Mouse (Mus musculus) G1E (cell line): ENCODE measurements around the gene Clca4b. TPM values are rescaled to one million over a fixed set of nuclear protein-coding genes. Genes with fewer than 3 reads are reported as not detected.
"Not testable (repeated sequence)": the region's sequence is repeated elsewhere in the genome, so short reads cannot be mapped to it uniquely, and the experiment has no call there.

Experiments used
- ATAC-seq: 2 replicates; pipeline ENCODE4 v1.8.0; 2016; ENCODE audit warnings: mild to moderate bottlenecking; ENCODE audit not compliant: insufficient number of reproducible peaks, poor library complexity, low FRiP score, severe bottlenecking; ENCODE audit errors: extremely low read depth
- DNase-seq: peaks from one replicate; pipeline ENCODE4 v3.0.0; 2012; ENCODE audit warnings: low spot score
- H3K27me3 ChIP-seq: 2 replicates; pipeline ENCODE4 v1.6.1; 2012; ENCODE audit warnings: mild to moderate bottlenecking, low read length, inconsistent platforms; ENCODE audit not compliant: insufficient read depth
- H3K36me3 ChIP-seq: replicated peaks from 2 replicates; pipeline ENCODE3; 2012; ENCODE audit warnings: mild to moderate bottlenecking, inconsistent platforms
- H3K4me1 ChIP-seq: 2 replicates; pipeline ENCODE4 v1.6.1; 2012; ENCODE audit warnings: low read depth, low read length, inconsistent platforms, mixed read lengths; ENCODE audit not compliant: insufficient read depth
- H3K4me3 ChIP-seq: 2 replicates; pipeline ENCODE4 v1.5.1; 2012; ENCODE audit warnings: low read depth, mild to moderate bottlenecking, inconsistent platforms, low read length, moderate library complexity, mixed read lengths
- H3K9me3 ChIP-seq: replicated peaks from 2 replicates; pipeline ENCODE4 v1.6.1; 2012; ENCODE audit warnings: inconsistent platforms
- CTCF ChIP-seq: IDR thresholded peaks from 2 replicates; pipeline ENCODE4 v1.5.1; 2012; ENCODE audit warnings: low read depth, low read length, inconsistent platforms, mixed read lengths
- GATA1 ChIP-seq: IDR thresholded peaks from 2 replicates; pipeline ENCODE4 v1.6.1; 2012; ENCODE audit warnings: borderline replicate concordance, low read length, inconsistent platforms, mixed read lengths
- GATA2 ChIP-seq: IDR thresholded peaks from 2 replicates; pipeline ENCODE4 v1.6.1; 2012; ENCODE audit warnings: low read depth, low read length, inconsistent platforms, borderline replicate concordance
- POLR2AphosphoS5 ChIP-seq: IDR thresholded peaks from 2 replicates; pipeline ENCODE4 v1.6.1; 2012; ENCODE audit warnings: low read depth, low read length, inconsistent platforms; ENCODE audit not compliant: insufficient replicate concordance
- TAL1 ChIP-seq: conservative IDR thresholded peaks from 2 replicates; pipeline ENCODE4 v1.6.1; 2012; ENCODE audit warnings: low read depth, low read length, inconsistent platforms, mixed read lengths
- polyA plus RNA-seq: library from polyadenylated mRNA; stranded (reverse); fragments of >175 nt; gene quantifications from 2 replicates; pipeline ENCODE4 v1.2.3, GENCODE M21; 2012
- total RNA-seq, 2 experiments: library from RNA; stranded (forward) in 1 of 2; stranded (reverse) in 1 of 2; fragments of 200-1000 nt in 1 of 2; fragments of >200 nt in 1 of 2; fragmentation: Nextera tagmentation in 1 of 2; gene quantifications; 2 replicates each; pipeline ENCODE4 v1.2.3; 2014 to 2017

The Clca4b gene
- total and polyA plus RNA-seq, 3 experiments: not detected

- Histone ChIP-seq H3K36me3 (no peaks in the 10 kb centered on the region), H3K9me3 (no peaks in the 10 kb centered on the region), H3K4me3 (no peak overlapping the region), H3K4me1 (no peaks in the 10 kb centered on the region), H3K27me3 (no peaks in the 10 kb centered on the region)
- DNase-seq (no peak), ATAC-seq (no peak)
- no peak for TF ChIP-seq POLR2AphosphoS5
- no peak for TF ChIP-seq TAL1
These were observed 35.2 kb downstream of the Clca4b start for GRCm38 (mm10) chr3:144897042-144897678.

- ATAC-seq: no peak
These were observed 42.0 kb downstream of the Clca4b start for GRCm38 (mm10) chr3:144890246-144890758.

GRCm38 (mm10) chr3:144886957-144887356, 45.4 kb downstream of the Clca4b start:
- no peaks in the 10 kb centered on the region for H3K4me1 ChIP-seq
- DNase-seq: no peak
- H3K9me3 ChIP-seq: no peaks in the 10 kb centered on the region
- no peak for TF ChIP-seq CTCF
- no peak for TF ChIP-seq TAL1
- TF ChIP-seq GATA1: no peak
- TF ChIP-seq GATA2: no peak
- no peak for TF ChIP-seq POLR2AphosphoS5
- no peaks in the 10 kb centered on the region for H3K27me3 ChIP-seq
- H3K4me3 ChIP-seq: no peak overlapping the region
- H3K36me3 ChIP-seq: no peaks in the 10 kb centered on the region
- ATAC-seq: no peak

More at GRCm38 (mm10) chr3:144890246-144890758, 42.0 kb downstream of the Clca4b start:
- Histone ChIP-seq H3K9me3 (no peaks in the 10 kb centered on the region), H3K4me1 (no peaks in the 10 kb centered on the region), H3K27me3 (no peaks in the 10 kb centered on the region), H3K36me3 (no peaks in the 10 kb centered on the region), H3K4me3 (no peak overlapping the region)
- TF ChIP-seq GATA2: no peak
- TF ChIP-seq TAL1: no peak
- TF ChIP-seq CTCF: no peak
- TF ChIP-seq GATA1: no peak
- no peak for TF ChIP-seq POLR2AphosphoS5
- DNase-seq: no peak

- not testable (repeated sequence) for ATAC-seq, H3K4me3 ChIP-seq, H3K9me3 ChIP-seq, H3K36me3 ChIP-seq, H3K27me3 ChIP-seq, DNase-seq, H3K4me1 ChIP-seq
These were observed 60.3 kb downstream of the Clca4b start for GRCm38 (mm10) chr3:144872012-144872411.

Other genes with a start within 250 kb of the Clca4b start
- 337 and 350 TPM in 2 replicates for gene Sh3glb1, start 212.2 kb downstream of the Clca4b start, total RNA-seq (2014; fragmentation: Nextera tagmentation)
- 73.7 and 79.8 TPM in 2 replicates for gene Sh3glb1, start 212.2 kb downstream of the Clca4b start, total RNA-seq (2017)
- gene Sh3glb1, start 212.2 kb downstream of the Clca4b start, polyA plus RNA-seq: 42.4 and 51.0 TPM in 2 replicates
- gene Clca3a1, start 171.6 kb downstream of the Clca4b start, total RNA-seq (2014; fragmentation: Nextera tagmentation): 61.1 and 62.3 TPM in 2 replicates
- gene Clca3a1, start 171.6 kb downstream of the Clca4b start, total RNA-seq (2017): 19.8 and 21.0 TPM in 2 replicates
- 1.2 and 1.8 TPM in 2 replicates for gene Clca3a1, start 171.6 kb downstream of the Clca4b start, polyA plus RNA-seq
- gene Clca3a2, start 113.0 kb downstream of the Clca4b start, total RNA-seq (2014; fragmentation: Nextera tagmentation): 1.7 TPM in 1 of 2 replicates, not detected in the other
- gene Clca3a2, start 113.0 kb downstream of the Clca4b start, total RNA-seq (2017): 0.05 and 0.41 TPM in 2 replicates
- gene Clca3a2, start 113.0 kb downstream of the Clca4b start, polyA plus RNA-seq: not detected in 2 replicates
- not detected in 2 replicates for gene Clca3b, start 83.2 kb downstream of the Clca4b start, total RNA-seq (2014; fragmentation: Nextera tagmentation)
- gene Clca3b, start 83.2 kb downstream of the Clca4b start, total RNA-seq (2017): 0.05 TPM in 1 of 2 replicates, not detected in the other
- gene Clca3b, start 83.2 kb downstream of the Clca4b start, polyA plus RNA-seq: not detected in 2 replicates
- not detected in 2 replicates for gene Clca4a, start 42.5 kb upstream of the Clca4b start, total RNA-seq (2014; fragmentation: Nextera tagmentation)
- gene Clca4a, start 42.5 kb upstream of the Clca4b start, total RNA-seq (2017): not detected in 2 replicates
- not detected in 2 replicates for gene Clca4a, start 42.5 kb upstream of the Clca4b start, polyA plus RNA-seq
- gene Clca1, start 100.2 kb upstream of the Clca4b start, total RNA-seq (2014; fragmentation: Nextera tagmentation): 4.6 TPM in 1 of 2 replicates, not detected in the other
- gene Clca1, start 100.2 kb upstream of the Clca4b start, total RNA-seq (2017): 0.27 TPM in 1 of 2 replicates, not detected in the other
- not detected in 2 replicates for gene Clca1, start 100.2 kb upstream of the Clca4b start, polyA plus RNA-seq
- gene Clca2, start 166.9 kb upstream of the Clca4b start, total RNA-seq (2014; fragmentation: Nextera tagmentation): not detected in 2 replicates
- gene Clca2, start 166.9 kb upstream of the Clca4b start, total RNA-seq (2017): 0.05 TPM in 1 of 2 replicates, not detected in the other
- gene Clca2, start 166.9 kb upstream of the Clca4b start, polyA plus RNA-seq: not detected in 2 replicates
- 91.1 and 103 TPM in 2 replicates for gene Odf2l, start 186.1 kb upstream of the Clca4b start, total RNA-seq (2014; fragmentation: Nextera tagmentation)
- 37.8 and 43.0 TPM in 2 replicates for gene Odf2l, start 186.1 kb upstream of the Clca4b start, total RNA-seq (2017)
- gene Odf2l, start 186.1 kb upstream of the Clca4b start, polyA plus RNA-seq: 3.8 and 4.2 TPM in 2 replicates